Mouse (Mus musculus) retina, postnatal 1 day (tissue): Measurements from ENCODE around the gene Gpr12.
A peak's percentile ranks its signal among the peaks of the same experiment; 100 is the strongest.
"Not testable (repeated sequence)": the region's sequence is repeated elsewhere in the genome, so short reads cannot be mapped to it uniquely, and the experiment has no call there.

Experiments used
- DNase-seq: peaks from one replicate; pipeline ENCODE4 v3.0.0-alpha.2; 2012

Gene Gpr12

GRCm38 (mm10) chr5:146586357-146587070 is 1.5 kb upstream of the Gpr12 start:
- no peak for DNase-seq

GRCm38 (mm10) chr5:146585307-146585651 is 240 bp upstream of the Gpr12 start:
- no peak for DNase-seq

- DNase-seq, result peak; percentile 41
Observed at GRCm38 (mm10) chr5:146584156-146584477, 922 bp downstream of the Gpr12 start.

GRCm38 (mm10) chr5:146576668-146577067 is 8.4 kb downstream of the Gpr12 start:
- DNase-seq, result no peak

GRCm38 (mm10) chr5:146572735-146573042 is 12.3 kb downstream of the Gpr12 start:
- not testable (repeated sequence) for DNase-seq

GRCm38 (mm10) chr5:146571830-146572734 is 13.0 kb downstream of the Gpr12 start:
- DNase-seq, result not testable (repeated sequence)

- not testable (repeated sequence) for DNase-seq
Observed at GRCm38 (mm10) chr5:146570179-146570578, 14.9 kb downstream of the Gpr12 start.

GRCm38 (mm10) chr5:146567054-146567453 is 18.0 kb downstream of the Gpr12 start:
- peak; percentile 32 for DNase-seq

- no peak for DNase-seq
Observed at GRCm38 (mm10) chr5:146564259-146564658, 20.8 kb downstream of the Gpr12 start.

GRCm38 (mm10) chr5:146555836-146556235 is 29.2 kb downstream of the Gpr12 start, which contains the start of gene Gm3415:
Gene Gm3415 (plus strand): TSS chr5:146556136.
- not testable (repeated sequence) for DNase-seq

- not testable (repeated sequence) for DNase-seq
Observed at GRCm38 (mm10) chr5:146537347-146537746, 47.7 kb downstream of the Gpr12 start, which contains the start of gene Gm3409. Gene Gm3409 (plus strand): TSS chr5:146537647.
